Mouse (Mus musculus): ENCODE measurements around the gene Pxn.

DNA sequence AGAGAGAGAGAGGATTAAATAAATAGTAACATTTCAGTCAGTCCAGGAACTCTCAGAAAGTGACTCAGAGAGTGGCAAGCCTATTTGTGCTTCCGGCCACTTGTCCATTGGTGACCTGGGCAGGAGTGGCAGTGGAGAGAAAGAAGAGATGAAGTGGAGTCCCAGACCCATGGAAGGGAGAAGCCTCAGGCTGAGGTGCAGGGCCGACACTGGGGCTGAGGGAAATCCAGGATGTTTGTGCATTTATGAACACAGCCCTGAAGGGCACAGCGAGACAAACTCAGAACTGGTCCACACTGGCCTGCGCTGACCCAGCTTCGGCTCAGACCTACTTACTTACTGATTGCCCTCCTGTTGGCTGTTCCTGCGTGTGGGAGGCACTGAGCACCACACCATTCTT lies 36.7 kb upstream of the Pxn start:
- TF ChIP-seq CTCF (IDR thresholded peaks at IDR 0.05; ENCODE audit: borderline replicate concordance, insufficient read depth, low read depth, low read length) (no peak), POLR2A (IDR thresholded peaks at IDR 0.05; ENCODE audit: borderline replicate concordance, insufficient read depth, low read length) (no peak)

Data from cerebellum, adult 2 months (tissue).